Mouse (Mus musculus) midbrain, embryonic 15.5 days (tissue): Measurements from ENCODE around the gene Pde7b. TPM values are rescaled to one million over a fixed set of nuclear protein-coding genes. Genes with fewer than 3 reads are reported as not detected.
A peak's percentile ranks its signal among the peaks of the same experiment; 100 is the strongest.

Experiments
- ATAC-seq: fragments of 200-750 bp; cut with Nextera tagmentation; replicated peaks from 2 replicates; pipeline ENCODE4 v1.8.0; 2017; ENCODE audit warnings: moderate TSS enrichment
- H3K27ac ChIP-seq: fragments of 300-500 bp; sonication (generic); 2 replicates; pipeline ENCODE4 v1.5.1; 2015; ENCODE audit warnings: mild to moderate bottlenecking, inconsistent platforms
- H3K27me3 ChIP-seq: fragments of 300-500 bp; sonication (generic); replicated peaks from 2 replicates; pipeline ENCODE4 v1.6.1; 2015; ENCODE audit warnings: inconsistent platforms
- H3K36me3 ChIP-seq: fragments of 300-500 bp; sonication (generic); replicated peaks from 2 replicates; pipeline ENCODE4 v1.6.1; 2015; ENCODE audit warnings: inconsistent platforms
- H3K4me1 ChIP-seq: fragments of 300-500 bp; sonication (generic); 2 replicates; pipeline ENCODE4 v1.6.1; 2015; ENCODE audit warnings: inconsistent platforms
- H3K4me2 ChIP-seq: fragments of 300-500 bp; sonication (generic); 2 replicates; pipeline ENCODE4 v1.6.1; 2015; ENCODE audit warnings: inconsistent platforms, mild to moderate bottlenecking, moderate library complexity
- H3K4me3 ChIP-seq: fragments of 300-500 bp; sonication (generic); 2 replicates; pipeline ENCODE4 v1.5.1; 2015; ENCODE audit warnings: mild to moderate bottlenecking, inconsistent platforms
- H3K9ac ChIP-seq: fragments of 300-500 bp; sonication (generic); 2 replicates; pipeline ENCODE4 v1.6.1; 2015; ENCODE audit warnings: mild to moderate bottlenecking, inconsistent platforms
- H3K9me3 ChIP-seq: fragments of 300-500 bp; sonication (generic); 2 replicates; pipeline ENCODE4 v1.6.1; 2016; ENCODE audit warnings: inconsistent platforms
- WGBS: fragments of 180-500 bp; shearing (Covaris S2); methylation state at CpG from one replicate; pipeline ENCODE4 v1.1.7; 2015; ENCODE audit warnings: mixed read lengths; 5-methylcytosine and 5-hydroxymethylcytosine counted together
- polyA plus RNA-seq: library from polyadenylated mRNA; unstranded; fragments of >200 nt; fragmentation: Nextera tagmentation; extraction: Ambion mirVana; gene quantifications from 2 replicates; pipeline ENCODE4 v1.2.1, GENCODE M21; 2015

The Pde7b gene
- polyA plus RNA-seq, 1 experiment from 2014 or later: 3.2 TPM

DNA sequence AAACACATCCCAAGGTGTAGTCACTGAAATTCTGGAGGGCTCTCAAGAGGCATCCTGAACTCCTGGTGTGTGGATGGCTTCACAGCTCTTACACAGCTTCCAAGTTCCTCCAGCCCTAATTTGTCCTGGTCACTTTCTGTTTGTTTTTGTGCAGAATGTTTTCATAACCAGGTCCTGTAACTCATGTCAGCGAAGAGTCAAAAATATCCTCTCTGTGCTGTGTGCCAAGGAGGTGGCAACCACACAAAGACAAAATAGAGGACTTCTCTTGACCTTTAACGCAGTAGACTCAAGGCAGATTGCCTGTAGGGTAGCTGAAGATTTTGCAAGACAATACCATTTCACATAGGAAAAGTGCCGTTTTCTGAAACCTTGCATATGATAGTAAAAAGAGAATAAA is 14.9 kb upstream of the Pde7b start:
- no peak overlapping the region for H3K9ac ChIP-seq
- no peak for ATAC-seq
- H3K4me3 ChIP-seq: no peak overlapping the region
- H3K27me3 ChIP-seq: no peaks in the 10 kb centered on the region
- H3K9me3 ChIP-seq: no peaks in the 10 kb centered on the region
- WGBS: 86% methylated on average over 3 of the region's 3 CpGs
- H3K27ac ChIP-seq: no peak overlapping the region
- no peak overlapping the region for H3K4me2 ChIP-seq
- no peaks in the 10 kb centered on the region for H3K36me3 ChIP-seq
- H3K4me1 ChIP-seq: peaks cover 6% of the 10 kb centered on the region; the same call in 1 of the 2 replicates

DNA sequence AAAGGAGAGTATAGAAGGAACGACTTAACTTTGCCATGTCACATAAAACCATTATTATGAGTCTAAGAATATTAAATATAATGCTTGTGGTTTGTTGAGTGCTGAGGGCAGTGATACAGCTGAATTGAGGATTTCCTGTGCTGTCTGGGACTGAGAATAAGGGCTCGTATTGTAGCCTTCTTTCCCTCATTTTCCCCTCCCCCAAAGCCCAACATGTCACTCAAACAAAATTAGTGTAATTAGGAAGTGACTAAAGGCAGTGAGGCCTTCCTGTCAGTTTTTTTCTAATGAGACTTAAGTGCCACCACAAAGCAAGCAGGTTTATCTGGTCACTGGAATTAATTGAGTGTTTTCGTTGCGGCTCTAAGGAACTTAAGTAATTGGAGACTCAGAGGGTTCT is 12.3 kb upstream of the Pde7b start:
- ATAC-seq: no peak
- Histone ChIP-seq H3K27ac (no peak overlapping the region), H3K9ac (no peak overlapping the region), H3K4me3 (no peak overlapping the region), H3K4me2 (no peak overlapping the region), H3K4me1 (peaks cover 13% of the 10 kb centered on the region), H3K36me3 (no peaks in the 10 kb centered on the region), H3K27me3 (no peaks in the 10 kb centered on the region), H3K9me3 (no peaks in the 10 kb centered on the region)
- 34% methylated on average over 4 of the region's 4 CpGs for WGBS

DNA sequence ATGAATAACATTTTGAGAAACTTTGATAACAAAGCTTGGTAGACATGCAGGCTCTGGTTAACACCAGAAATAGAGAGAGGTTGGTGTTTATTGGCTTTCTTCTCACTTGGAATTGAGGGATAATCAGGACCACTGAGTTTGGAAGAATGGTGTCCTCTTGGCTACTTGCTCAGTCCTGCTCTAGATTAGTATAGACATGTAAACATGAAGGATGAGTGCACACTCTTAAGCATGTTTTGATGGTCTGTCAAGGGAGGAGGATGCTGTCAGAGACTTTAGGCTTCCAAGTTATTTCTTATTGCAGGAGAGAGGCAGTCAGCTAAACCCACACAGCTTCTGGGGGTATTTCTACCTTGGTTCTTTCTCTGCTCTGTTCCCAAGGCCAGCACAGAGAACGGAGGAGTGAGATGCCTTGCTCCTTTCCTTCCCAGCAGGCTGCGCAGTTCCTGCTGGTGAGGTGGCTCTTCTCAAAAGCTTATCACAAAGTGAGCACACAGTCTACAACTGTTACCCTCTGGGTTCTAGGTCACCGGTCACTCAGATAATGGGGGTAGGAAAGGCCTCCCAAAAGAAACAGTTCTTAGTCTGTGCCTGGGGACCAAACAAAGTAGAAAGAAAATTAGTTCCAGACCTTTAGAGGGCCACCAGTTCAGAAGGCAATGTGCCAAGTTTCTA is 11.0 kb upstream of the Pde7b start:
- H3K9me3 ChIP-seq: no peaks in the 10 kb centered on the region
- 79% methylated on average over 3 of the region's 3 CpGs for WGBS
- H3K4me2 ChIP-seq: no peak overlapping the region
- H3K4me1 ChIP-seq: peaks cover 15% of the 10 kb centered on the region
- H3K27ac ChIP-seq: no peak overlapping the region
- no peaks in the 10 kb centered on the region for H3K36me3 ChIP-seq
- H3K9ac ChIP-seq: no peak overlapping the region
- no peak overlapping the region for H3K4me3 ChIP-seq
- ATAC-seq: no peak
- no peaks in the 10 kb centered on the region for H3K27me3 ChIP-seq

DNA sequence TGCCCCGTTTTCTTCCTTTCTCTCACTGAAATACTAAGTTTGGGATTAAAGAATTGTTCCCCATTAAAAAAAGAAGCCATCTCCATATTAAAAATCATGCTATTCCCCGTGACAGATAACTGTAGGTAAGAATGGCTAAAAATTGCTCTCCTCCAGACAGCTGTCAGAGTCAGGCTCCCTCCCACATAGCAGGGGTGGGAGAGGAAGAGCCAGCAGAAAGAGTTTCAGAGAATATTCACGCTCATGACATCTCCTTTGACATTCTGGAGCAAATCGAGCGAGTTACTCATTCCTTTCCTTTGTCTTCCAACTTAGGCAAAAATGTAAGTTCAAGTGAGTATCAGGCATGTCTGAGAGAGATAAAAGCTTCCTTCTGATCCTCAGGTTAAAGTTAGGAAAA is 8.7 kb upstream of the Pde7b start:
- Histone ChIP-seq H3K4me1 (peaks cover 15% of the 10 kb centered on the region), H3K27me3 (no peaks in the 10 kb centered on the region), H3K36me3 (no peaks in the 10 kb centered on the region), H3K27ac (no peak overlapping the region), H3K9ac (no peak overlapping the region), H3K9me3 (no peaks in the 10 kb centered on the region), H3K4me3 (no peak overlapping the region), H3K4me2 (no peak overlapping the region)
- 76% methylated on average over 5 of the region's 5 CpGs for WGBS
- ATAC-seq: no peak

DNA sequence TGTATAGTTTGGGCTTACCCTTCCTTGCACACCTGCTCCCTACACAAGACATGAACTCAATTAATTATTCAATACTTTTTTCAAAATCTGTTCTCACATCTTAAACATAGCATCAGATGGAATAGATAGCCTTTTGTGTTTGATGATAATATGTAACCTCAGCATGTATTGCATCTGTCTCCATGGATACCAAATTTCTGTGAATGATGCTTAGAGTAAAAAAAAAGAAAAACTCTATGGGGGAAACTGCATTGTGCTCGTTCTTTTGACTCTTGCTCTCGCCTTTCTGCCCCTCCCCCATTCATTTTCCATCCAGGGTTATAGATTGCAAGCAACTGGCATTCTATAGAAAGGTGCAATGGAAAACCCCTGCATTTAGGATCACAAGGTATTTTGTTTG is 7.3 kb upstream of the Pde7b start:
- peak; percentile 71 for ATAC-seq
- Histone ChIP-seq H3K27me3 (no peaks in the 10 kb centered on the region), H3K27ac (peak overlapping the region; percentile 34; the same call in 1 of the 2 replicates), H3K4me2 (no peak overlapping the region), H3K9ac (no peak overlapping the region), H3K4me3 (no peak overlapping the region), H3K4me1 (peaks cover 11% of the 10 kb centered on the region), H3K36me3 (no peaks in the 10 kb centered on the region), H3K9me3 (no peaks in the 10 kb centered on the region)
- 20% methylated on average over 2 of the region's 2 CpGs for WGBS

DNA sequence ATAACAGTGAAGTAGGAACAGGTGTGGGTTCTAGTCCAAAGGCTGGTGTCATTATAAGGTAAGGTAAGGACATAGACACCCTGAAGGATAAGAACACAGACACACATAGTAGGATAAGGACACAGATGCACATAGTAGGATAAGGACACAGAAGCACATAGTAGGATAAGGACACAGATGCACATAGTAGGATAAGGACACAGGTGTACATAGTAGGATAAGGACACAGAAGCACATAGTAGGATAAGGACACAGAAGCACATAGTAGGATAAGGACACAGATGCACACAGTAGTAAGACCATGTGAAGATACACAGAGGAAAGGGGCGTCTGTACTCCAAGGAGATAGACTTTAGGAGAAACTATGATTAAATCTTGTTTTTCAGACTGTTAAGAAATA is 5.2 kb upstream of the Pde7b start:
- H3K27ac ChIP-seq: no peak overlapping the region
- ATAC-seq: no peak
- no peaks in the 10 kb centered on the region for H3K9me3 ChIP-seq
- 85% methylated on average over 1 of the region's 1 CpGs for WGBS
- H3K4me3 ChIP-seq: no peak overlapping the region
- H3K4me2 ChIP-seq: no peak overlapping the region
- no peaks in the 10 kb centered on the region for H3K27me3 ChIP-seq
- no peaks in the 10 kb centered on the region for H3K36me3 ChIP-seq
- H3K9ac ChIP-seq: no peak overlapping the region
- peaks cover 18% of the 10 kb centered on the region for H3K4me1 ChIP-seq

DNA sequence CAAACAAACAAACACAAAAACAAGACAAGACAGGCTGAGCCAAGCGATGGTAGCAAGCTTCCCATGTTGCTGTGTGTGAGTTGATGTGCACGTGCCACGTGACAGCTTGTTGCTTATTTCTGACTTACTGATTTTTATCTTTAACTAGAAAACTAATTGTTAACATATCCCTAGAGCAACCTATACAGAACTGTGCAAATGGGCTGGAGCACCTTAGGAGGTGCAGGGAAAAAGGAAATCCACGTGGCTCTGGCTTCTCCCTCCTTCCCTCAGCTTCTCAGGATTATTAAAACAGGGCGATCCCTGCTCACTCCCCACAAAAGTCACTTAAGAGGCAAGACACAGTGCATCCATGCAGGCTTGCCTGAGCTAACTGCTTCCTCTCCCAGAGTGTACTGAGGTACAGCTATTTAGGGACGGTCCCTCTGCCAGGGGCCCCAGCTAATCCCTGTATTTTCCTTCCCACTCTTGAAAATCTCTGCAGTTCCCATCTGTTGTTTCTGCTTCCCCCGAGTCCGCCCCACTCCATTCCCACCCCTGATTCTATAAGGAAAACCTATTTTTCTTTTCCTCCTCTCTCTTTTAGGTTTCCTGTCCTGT is 606 bp upstream of the Pde7b start:
- peaks cover 28% of the 10 kb centered on the region for H3K4me1 ChIP-seq
- H3K4me2 ChIP-seq: peak overlapping the region; percentile 57
- H3K9me3 ChIP-seq: no peaks in the 10 kb centered on the region
- no peak overlapping the region for H3K9ac ChIP-seq
- H3K27me3 ChIP-seq: no peaks in the 10 kb centered on the region
- no peak overlapping the region for H3K27ac ChIP-seq
- WGBS: 44% methylated on average over 8 of the region's 8 CpGs
- peak overlapping the region; percentile 34 for H3K4me3 ChIP-seq
- no peaks in the 10 kb centered on the region for H3K36me3 ChIP-seq
- ATAC-seq: peak; percentile 22; the same call in 1 of the 2 replicates

DNA sequence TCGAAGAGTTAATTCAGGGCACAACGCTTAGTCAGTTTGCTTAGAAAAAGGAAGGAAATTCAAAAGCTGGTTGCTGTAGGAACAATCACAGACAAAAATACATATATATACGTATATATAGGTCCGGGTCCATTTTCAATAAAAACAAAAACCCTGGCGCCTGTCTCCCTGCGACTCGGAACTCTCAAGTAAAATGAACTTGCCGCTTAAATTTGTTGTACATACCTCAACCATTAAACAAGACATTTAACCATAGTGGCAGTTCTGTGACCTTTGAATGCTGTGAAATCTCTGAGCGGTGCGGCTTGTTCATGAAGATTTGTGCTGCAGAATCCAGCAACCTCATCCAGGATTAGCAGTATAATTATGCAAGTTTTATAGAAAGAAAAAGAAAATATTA is 427 bp downstream of the Pde7b start:
- H3K9ac ChIP-seq: peak overlapping the region; percentile 36; the same call in 1 of the 2 replicates
- peak overlapping the region; percentile 34 for H3K4me3 ChIP-seq
- peak overlapping the region; percentile 49 for H3K27ac ChIP-seq
- H3K4me1 ChIP-seq: peaks cover 28% of the 10 kb centered on the region
- no peaks in the 10 kb centered on the region for H3K9me3 ChIP-seq
- H3K4me2 ChIP-seq: peak overlapping the region; percentile 57
- H3K36me3 ChIP-seq: no peaks in the 10 kb centered on the region
- ATAC-seq: peak; percentile 11; the same call in 1 of the 2 replicates
- WGBS: 21% methylated on average over 10 of the region's 10 CpGs
- no peaks in the 10 kb centered on the region for H3K27me3 ChIP-seq

DNA sequence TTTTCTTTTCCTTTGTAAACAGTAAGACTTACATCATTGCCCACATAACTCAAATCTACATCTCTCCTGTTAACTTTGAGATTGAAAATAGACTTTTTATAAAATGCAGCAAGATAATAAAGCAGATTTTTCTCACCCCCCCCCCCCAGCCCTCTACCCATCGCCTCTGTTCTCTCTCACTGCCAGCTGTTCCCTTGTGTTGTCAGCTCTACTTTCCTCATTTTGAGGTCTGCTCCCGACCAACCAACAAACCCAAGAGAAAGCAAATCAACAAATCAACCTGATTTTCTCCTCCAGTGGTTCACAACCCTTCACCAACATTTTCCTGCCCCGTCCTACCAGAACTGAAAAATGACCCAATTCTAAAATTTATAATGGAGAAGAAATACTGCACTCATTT is 916 bp downstream of the Pde7b start:
- 0 out of 2 replicates have a peak overlapping the region, but pooled peaks have one; percentile 49 for H3K27ac ChIP-seq

DNA sequence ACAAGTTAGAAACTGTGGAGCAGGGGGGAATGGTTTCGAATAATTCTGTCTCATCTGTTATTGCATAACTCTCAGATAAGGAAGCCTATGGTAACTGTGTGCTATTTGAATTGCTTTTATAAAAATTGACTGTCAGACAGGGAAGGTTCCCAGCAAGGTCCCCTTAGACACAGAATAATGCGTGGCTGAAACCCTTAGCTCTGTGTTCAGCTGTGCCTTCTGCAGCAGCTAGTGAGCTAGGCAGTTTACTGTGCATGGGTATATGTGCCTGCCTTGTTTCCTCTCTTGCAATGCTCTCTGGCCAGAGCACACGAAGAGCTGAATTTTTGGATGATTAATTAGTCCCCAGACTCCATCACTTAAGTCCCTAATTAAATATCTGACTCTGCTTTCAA is 1.4 kb downstream of the Pde7b start:
- Histone ChIP-seq H3K4me1 (peaks cover 28% of the 10 kb centered on the region), H3K9me3 (no peaks in the 10 kb centered on the region), H3K4me2 (peak overlapping the region; percentile 57), H3K4me3 (peak overlapping the region; percentile 18), H3K27ac (peak overlapping the region; percentile 64), H3K9ac (0 out of 2 replicates have a peak overlapping the region, but pooled peaks have one; percentile 15), H3K27me3 (no peaks in the 10 kb centered on the region), H3K36me3 (no peaks in the 10 kb centered on the region)
- WGBS: 34% methylated on average over 3 of the region's 3 CpGs
- peak; percentile 61 for ATAC-seq

More for the DNA sequence above, 916 bp downstream of the Pde7b start:
- Histone ChIP-seq H3K4me3 (peak overlapping the region; percentile 34), H3K9me3 (no peaks in the 10 kb centered on the region), H3K9ac (peak overlapping the region; percentile 36; the same call in 1 of the 2 replicates), H3K4me2 (peak overlapping the region; percentile 57), H3K4me1 (peaks cover 28% of the 10 kb centered on the region), H3K36me3 (no peaks in the 10 kb centered on the region), H3K27me3 (no peaks in the 10 kb centered on the region)
- ATAC-seq: no peak
- 14% methylated on average over 3 of the region's 3 CpGs for WGBS

DNA sequence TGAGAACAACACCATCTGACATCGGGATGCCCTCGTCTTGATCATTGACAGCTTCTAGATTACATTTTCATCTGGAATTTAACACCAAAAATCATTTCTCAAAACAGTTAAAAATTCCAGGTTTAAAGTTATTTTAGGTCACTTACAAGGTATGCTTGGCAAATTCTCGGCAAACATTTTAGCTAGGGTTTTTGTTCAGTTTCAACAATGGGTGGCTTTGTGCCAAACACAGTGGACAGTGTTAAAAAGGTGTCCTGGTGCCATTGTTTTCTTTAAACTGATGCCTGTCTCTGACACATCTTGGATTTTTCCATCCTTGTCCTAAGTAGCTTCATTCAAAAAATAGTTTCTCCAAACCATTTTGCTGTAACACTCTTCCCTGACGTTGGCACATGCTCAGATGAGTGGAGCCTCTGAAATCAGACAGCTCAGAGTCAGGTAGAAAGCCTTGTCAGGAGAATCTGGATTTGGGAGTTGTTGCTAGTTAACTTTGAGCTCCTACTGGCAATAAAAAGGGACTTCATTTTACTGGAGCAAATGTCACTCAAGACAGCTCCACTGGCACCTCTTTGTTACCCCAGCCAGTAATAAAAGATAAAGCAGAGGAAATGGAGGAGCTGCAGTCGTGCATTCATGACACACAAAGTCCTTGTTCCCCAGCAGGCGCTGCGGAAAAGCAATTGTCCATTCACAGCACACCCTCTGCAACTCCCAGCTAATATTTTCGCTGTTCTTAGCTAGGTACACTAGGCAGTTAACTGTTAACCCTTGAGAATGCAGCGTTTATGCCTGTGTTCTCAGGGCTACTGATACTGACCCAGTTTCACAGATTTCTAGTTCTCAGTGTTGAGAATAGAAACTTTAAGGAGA is 2.0 kb downstream of the Pde7b start:
- peak; percentile 52 for ATAC-seq
- Histone ChIP-seq H3K4me2 (peak overlapping the region; percentile 57), H3K4me1 (peaks cover 28% of the 10 kb centered on the region), H3K27ac (peak overlapping the region; percentile 64), H3K9ac (0 out of 2 replicates have a peak overlapping the region, but pooled peaks have one; percentile 15), H3K4me3 (peak overlapping the region; percentile 18), H3K36me3 (no peaks in the 10 kb centered on the region), H3K9me3 (no peaks in the 10 kb centered on the region), H3K27me3 (no peaks in the 10 kb centered on the region)
- 29% methylated on average over 9 of the region's 9 CpGs for WGBS

DNA sequence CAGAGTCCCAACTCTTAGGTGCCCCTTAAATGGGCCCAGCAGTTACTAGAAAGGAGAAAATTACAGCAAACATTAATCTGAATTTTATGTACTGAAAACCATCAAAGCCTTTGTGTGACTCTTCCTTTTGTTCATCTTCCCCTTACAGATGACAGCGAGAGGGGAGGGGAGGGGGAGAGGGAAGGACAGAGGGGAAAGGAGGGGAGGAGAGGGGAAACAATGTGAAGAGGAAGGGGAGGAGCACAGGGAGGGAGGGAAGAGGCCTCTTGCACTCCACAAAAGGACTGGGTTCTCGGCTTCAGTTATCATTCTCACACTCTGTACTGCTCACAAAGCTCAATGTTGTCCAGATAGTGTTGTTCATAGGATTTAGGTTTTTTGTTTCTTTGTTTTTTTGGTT is 5.7 kb downstream of the Pde7b start:
- 39% methylated on average over 2 of the region's 2 CpGs for WGBS
- H3K27ac ChIP-seq: no peak overlapping the region
- H3K36me3 ChIP-seq: no peaks in the 10 kb centered on the region
- H3K9ac ChIP-seq: no peak overlapping the region
- H3K4me3 ChIP-seq: no peak overlapping the region
- H3K9me3 ChIP-seq: no peaks in the 10 kb centered on the region
- H3K4me2 ChIP-seq: no peak overlapping the region
- peaks cover 14% of the 10 kb centered on the region for H3K4me1 ChIP-seq
- ATAC-seq: no peak
- no peaks in the 10 kb centered on the region for H3K27me3 ChIP-seq
